Mouse (Mus musculus): ENCODE data around the gene Mob3b.

GRCm38 (mm10) chr4:34905396-34905795 is 251.9 kb downstream of the Mob3b start:
- TF ChIP-seq POLR2A (IDR thresholded peaks at IDR 0.05; ENCODE audit: extremely low read depth, insufficient read depth, low read length) (no peak), CTCF (IDR thresholded peaks at IDR 0.05; ENCODE audit: extremely low read depth, insufficient read depth, low read length) (no peak)
